In genomic region chr13:94132187-94132995, GRCm38 (mm10) we compare ENCODE assay signal across 9 mouse cellular contexts.
DNase-seq lines count a peak whose midpoint lies in the region; ATAC-seq and TF ChIP-seq lines count a peak whose summit lies in the region.
"Had no signal": no experiment of that assay in that cellular context is flagged by ENCODE, and none has a peak within 500 bp of the region (broad histone marks: within the 10 kb centered on the region; RNA-seq: fewer than 3 reads in every experiment).

No protein-coding gene starts in this region.

- no peak for TF ChIP-seq CTCF in kidney, adult 2 months (conservative IDR thresholded peaks at IDR 0.05; ENCODE audit: insufficient read depth, insufficient read length, low read depth, low read length)
- no peak for TF ChIP-seq CTCF in cerebellum, adult 2 months (IDR thresholded peaks at IDR 0.05; ENCODE audit: borderline replicate concordance, insufficient read depth, low read depth, low read length)

- H3K4me3 ChIP-seq in kidney, embryonic 14.5 days (ENCODE audit: low read length), result no peak overlapping the region
- no peak overlapping the region for H3K4me3 ChIP-seq in kidney, adult 2 months (ENCODE audit: insufficient read depth, low read depth, low read length)
- no peak overlapping the region for H3K4me3 ChIP-seq in heart, embryonic 16.5 days (ENCODE audit: low read length)
- no peak overlapping the region for H3K4me3 ChIP-seq in cerebellum, adult 2 months (replicated peaks; ENCODE audit: insufficient read depth, low read depth, low read length)
- H3K4me3 ChIP-seq: neural tube, embryonic 15.5 days had no signal

- H3K27me3 ChIP-seq in kidney, embryonic 14.5 days (ENCODE audit: control insufficient read depth, insufficient read depth, low read length), result no peaks in the 10 kb centered on the region
- H3K27me3 ChIP-seq in kidney, adult 2 months (replicated peaks; ENCODE audit: control insufficient read depth, insufficient read depth, low read length), result no peaks in the 10 kb centered on the region
- no peaks in the 10 kb centered on the region for H3K27me3 ChIP-seq in heart, embryonic 16.5 days (ENCODE audit: control insufficient read depth, insufficient read depth, low read length)
- no peaks in the 10 kb centered on the region; the same call in 1 of the 2 replicates for H3K27me3 ChIP-seq in cerebellum, adult 2 months (ENCODE audit: control insufficient read depth, insufficient read depth, low read length)
- H3K27me3 ChIP-seq: neural tube, embryonic 15.5 days had no signal

- WGBS in kidney, embryonic 14.5 days, result 35% methylated on average over 13 of the region's 13 CpGs
- WGBS in kidney, adult 2 months, result 63% methylated on average over 13 of the region's 13 CpGs
- 58% methylated on average over 13 of the region's 13 CpGs for WGBS in heart, embryonic 16.5 days
- WGBS in cerebellum, adult 2 months, result 81% methylated on average over 13 of the region's 13 CpGs

- no peak for DNase-seq in kidney, adult 2 months
- DNase-seq in adipocyte (ENCODE audit: low spot score), result peak; percentile 71
- peak; percentile 52 for DNase-seq in lung, postnatal 14 days
- DNase-seq in cerebellum, postnatal 25 days, result no peak
- no peak for DNase-seq in cerebellum, adult 2 months
- no peak for DNase-seq in spleen, postnatal 10 days (ENCODE audit: low spot score in 2 of 2)

- peaks cover 9% of the 10 kb centered on the region; the same call in 1 of the 2 replicates for H3K36me3 ChIP-seq in kidney, embryonic 14.5 days (ENCODE audit: control insufficient read depth, insufficient read depth, low read length)
- no peaks in the 10 kb centered on the region for H3K36me3 ChIP-seq in kidney, adult 2 months (ENCODE audit: control insufficient read depth, insufficient read depth, low read length)
- no peaks in the 10 kb centered on the region for H3K36me3 ChIP-seq in heart, embryonic 16.5 days (ENCODE audit: control insufficient read depth, insufficient read depth)
- H3K36me3 ChIP-seq: neural tube, embryonic 15.5 days had no signal

- H3K27ac ChIP-seq in kidney, embryonic 14.5 days (ENCODE audit: low read depth, low read length), result peak overlapping the region; percentile 34
- no peak overlapping the region for H3K27ac ChIP-seq in kidney, adult 2 months (ENCODE audit: insufficient read depth, low read depth, low read length)
- peak overlapping the region; percentile 28 for H3K27ac ChIP-seq in heart, embryonic 16.5 days (ENCODE audit: low read length)
- no peak overlapping the region for H3K27ac ChIP-seq in cerebellum, adult 2 months (ENCODE audit: insufficient read depth, low read length)
- H3K27ac ChIP-seq: neural tube, embryonic 15.5 days had no signal

- ATAC-seq in kidney, embryonic 14.5 days (ENCODE audit: low FRiP score, low TSS enrichment), result peak; percentile 40; the same call in 1 of the 2 replicates
- peak; percentile 60; the same call in 1 of the 2 replicates for ATAC-seq in heart, embryonic 16.5 days (replicated peaks; ENCODE audit: extremely low read depth, insufficient read depth, low FRiP score)

- no peak for TF ChIP-seq POLR2A in kidney, adult 2 months (IDR thresholded peaks at IDR 0.05; ENCODE audit: low read depth, low read length)
- no peak for TF ChIP-seq POLR2A in cerebellum, adult 2 months (IDR thresholded peaks at IDR 0.05; ENCODE audit: borderline replicate concordance, insufficient read depth, low read length)

- H3K9ac ChIP-seq in kidney, embryonic 14.5 days (ENCODE audit: low read depth, low read length), result no peak overlapping the region
- no peak overlapping the region for H3K9ac ChIP-seq in heart, embryonic 16.5 days (ENCODE audit: low read length)
- H3K9ac ChIP-seq: neural tube, embryonic 15.5 days had no signal

- H3K4me1 ChIP-seq in kidney, embryonic 14.5 days (ENCODE audit: control insufficient read depth, insufficient read depth, low read length), result peaks cover 56% of the 10 kb centered on the region
- peaks cover 9% of the 10 kb centered on the region for H3K4me1 ChIP-seq in kidney, adult 2 months (ENCODE audit: control insufficient read depth, insufficient read depth, low read length)
- peaks cover 15% of the 10 kb centered on the region for H3K4me1 ChIP-seq in heart, embryonic 16.5 days (ENCODE audit: control insufficient read depth, insufficient read depth, low read length)
- no peaks in the 10 kb centered on the region for H3K4me1 ChIP-seq in cerebellum, adult 2 months (ENCODE audit: control insufficient read depth, insufficient read depth, low read length)

- no peak overlapping the region for H3K4me2 ChIP-seq in kidney, embryonic 14.5 days (replicated peaks; ENCODE audit: low read depth, low read length)
- H3K4me2 ChIP-seq in heart, embryonic 16.5 days (ENCODE audit: low read depth, low read length), result no peak overlapping the region
- H3K4me2 ChIP-seq: neural tube, embryonic 15.5 days had no signal

- no peaks in the 10 kb centered on the region for H3K9me3 ChIP-seq in kidney, embryonic 14.5 days (ENCODE audit: control insufficient read depth, low read length)
- H3K9me3 ChIP-seq in heart, embryonic 16.5 days (replicated peaks; ENCODE audit: control insufficient read depth, low read length), result no peaks in the 10 kb centered on the region
- H3K9me3 ChIP-seq: neural tube, embryonic 15.5 days had no signal

Comparison
In these comparisons a context has a peak if more than half of its experiments do, and no peak if none do; other contexts are left out.
1. H3K27ac ChIP-seq: peak in kidney, embryonic 14.5 days (single experiment) and heart, embryonic 16.5 days (single experiment); none in kidney, adult 2 months (single experiment) and cerebellum, adult 2 months (single experiment).
2. DNase-seq: peak in adipocyte (single experiment) and lung, postnatal 14 days (single experiment); none in kidney, adult 2 months (single experiment), cerebellum, postnatal 25 days (0 of 2), cerebellum, adult 2 months (0 of 2) and spleen, postnatal 10 days (0 of 2).